Mouse (Mus musculus) thymus, postnatal 4 days (tissue): Measurements from ENCODE around the gene D3Ertd254e.
A peak's percentile ranks its signal among the peaks of the same experiment; 100 is the strongest.
"Not testable (repeated sequence)": the region's sequence is repeated elsewhere in the genome, so short reads cannot be mapped to it uniquely, and the experiment has no call there.

Source experiments
- DNase-seq: peaks from one replicate; pipeline ENCODE4 v3.0.0; 2021

Gene D3Ertd254e

GRCm38 (mm10) chr3:36150934-36151686, at the start of gene D3Ertd254e:
Gene D3Ertd254e, plus strand, starts transcription at chr3:36151017.
- peak; percentile 87 for DNase-seq

GRCm38 (mm10) chr3:36116076-36116475, 34.7 kb upstream of the D3Ertd254e start:
- DNase-seq = no peak

GRCm38 (mm10) chr3:36119684-36120548, 30.9 kb upstream of the D3Ertd254e start:
- no peak for DNase-seq

- not testable (repeated sequence) for DNase-seq
These were observed 24.6 kb upstream of the D3Ertd254e start for GRCm38 (mm10) chr3:36126176-36126575.

GRCm38 (mm10) chr3:36136152-36136551, 14.7 kb upstream of the D3Ertd254e start:
- DNase-seq = no peak

- no peak for DNase-seq
These were observed 13.3 kb upstream of the D3Ertd254e start for GRCm38 (mm10) chr3:36137560-36137959.

- no peak for DNase-seq
These were observed 12.6 kb upstream of the D3Ertd254e start for GRCm38 (mm10) chr3:36138171-36138660.

- no peak for DNase-seq
These were observed 11.8 kb upstream of the D3Ertd254e start for GRCm38 (mm10) chr3:36138996-36139395.

- DNase-seq = no peak
These were observed 282 bp upstream of the D3Ertd254e start for GRCm38 (mm10) chr3:36150537-36150933.

GRCm38 (mm10) chr3:36155268-36155667, 4.5 kb downstream of the D3Ertd254e start:
- no peak for DNase-seq

GRCm38 (mm10) chr3:36170670-36171210, 19.9 kb downstream of the D3Ertd254e start:
- no peak for DNase-seq

GRCm38 (mm10) chr3:36171348-36171747, 20.5 kb downstream of the D3Ertd254e start:
- no peak for DNase-seq

- DNase-seq = no peak
These were observed 22.9 kb downstream of the D3Ertd254e start for GRCm38 (mm10) chr3:36173761-36174160.

GRCm38 (mm10) chr3:36181519-36181918, 30.7 kb downstream of the D3Ertd254e start:
- peak; percentile 51 for DNase-seq

GRCm38 (mm10) chr3:36186510-36186909, 35.7 kb downstream of the D3Ertd254e start:
- no peak for DNase-seq

- no peak for DNase-seq
These were observed 38.4 kb downstream of the D3Ertd254e start for GRCm38 (mm10) chr3:36189243-36189642.

- DNase-seq = no peak
These were observed 50.3 kb downstream of the D3Ertd254e start for GRCm38 (mm10) chr3:36201098-36201497.

GRCm38 (mm10) chr3:36202932-36203331, 52.1 kb downstream of the D3Ertd254e start:
- no peak for DNase-seq

- DNase-seq = no peak
These were observed 56.9 kb downstream of the D3Ertd254e start for GRCm38 (mm10) chr3:36207520-36208264.

GRCm38 (mm10) chr3:36209776-36210555, 59.1 kb downstream of the D3Ertd254e start:
- DNase-seq = peak; percentile 22

- no peak for DNase-seq
These were observed 60.1 kb downstream of the D3Ertd254e start for GRCm38 (mm10) chr3:36210939-36211338.

GRCm38 (mm10) chr3:36212758-36213157, 61.9 kb downstream of the D3Ertd254e start:
- DNase-seq = no peak
